Comparison of ENCODE assay signal across 9 mouse cellular contexts in the genomic region with DNA sequence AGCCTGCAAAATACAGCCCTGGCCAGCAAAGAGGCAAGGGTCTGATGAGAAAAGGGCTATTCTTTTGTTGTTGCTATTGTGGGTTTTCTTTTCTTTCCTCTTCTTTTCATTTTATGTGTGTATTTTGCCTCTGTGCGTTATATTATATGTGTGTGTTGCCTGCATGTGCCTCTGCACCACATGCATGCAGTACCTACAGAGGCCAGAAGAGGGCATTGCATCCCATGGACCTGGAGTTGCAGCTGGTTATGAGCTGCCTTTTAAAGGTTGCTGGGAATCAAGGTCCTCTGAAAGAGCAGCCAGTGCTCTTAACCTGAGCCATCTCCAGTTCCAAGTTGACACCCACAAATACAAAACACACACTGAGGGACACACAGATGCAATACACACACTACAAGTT. TPM values are rescaled to one million over a fixed set of nuclear protein-coding genes. Genes with fewer than 3 reads are reported as not detected.
DNase-seq lines count a peak whose midpoint lies in the region; ATAC-seq lines count a peak whose summit lies in the region.
"Had no signal": no experiment of that assay in that cellular context is flagged by ENCODE, and none has a peak within 500 bp of the region (broad histone marks: within the 10 kb centered on the region; RNA-seq: fewer than 3 reads in every experiment).

No protein-coding gene starts in this region.

- H3K36me3 ChIP-seq in forebrain, embryonic 11.5 days (ENCODE audit: control insufficient read depth, insufficient read depth, low read length): no peaks in the 10 kb centered on the region
- H3K36me3 ChIP-seq in forebrain, embryonic 14.5 days (ENCODE audit: control insufficient read depth, insufficient read depth, low read length): no peaks in the 10 kb centered on the region

- no peak overlapping the region for H3K9ac ChIP-seq in forebrain, embryonic 11.5 days (ENCODE audit: low read length)
- H3K9ac ChIP-seq in forebrain, embryonic 14.5 days (ENCODE audit: low read length): no peak overlapping the region

- WGBS in forebrain, embryonic 11.5 days: 95% methylated on average over 1 of the region's 1 CpGs
- 79% methylated on average over 1 of the region's 1 CpGs for WGBS in forebrain, embryonic 14.5 days

- no peaks in the 10 kb centered on the region for H3K27me3 ChIP-seq in forebrain, embryonic 11.5 days (ENCODE audit: control insufficient read depth, insufficient read depth, low read length)
- no peaks in the 10 kb centered on the region for H3K27me3 ChIP-seq in forebrain, embryonic 14.5 days (replicated peaks; ENCODE audit: control insufficient read depth, insufficient read depth, low read length)

- peak; percentile 60 for DNase-seq in forebrain, embryonic 11.5 days (ENCODE audit: low spot score)
- DNase-seq in forebrain, embryonic 14.5 days (ENCODE audit: low spot score): no peak
- peak; percentile 40 for DNase-seq in 416B (ENCODE audit: low read depth)
- DNase-seq in adrenal gland, postnatal 10 days: peak; percentile 66
- no peak for DNase-seq in layer of hippocampus, adult 9-10 months (ENCODE audit: low spot score)
- DNase-seq in left cerebral cortex, adult 9 months (ENCODE audit: low spot score in 2 of 2): no peak
- no peak for DNase-seq in urinary bladder, postnatal 25 days (ENCODE audit: low spot score)

- H3K9me3 ChIP-seq in forebrain, embryonic 11.5 days (ENCODE audit: control insufficient read depth, low read length): no peaks in the 10 kb centered on the region
- H3K9me3 ChIP-seq in forebrain, embryonic 14.5 days (replicated peaks; ENCODE audit: control insufficient read depth, low read length): no peaks in the 10 kb centered on the region

- no peak overlapping the region for H3K4me3 ChIP-seq in forebrain, embryonic 11.5 days (ENCODE audit: low read depth, low read length)
- H3K4me3 ChIP-seq in forebrain, embryonic 14.5 days (ENCODE audit: low read depth, low read length): no peak overlapping the region

- H3K4me2 ChIP-seq in forebrain, embryonic 11.5 days (ENCODE audit: low read depth, low read length, severe bottlenecking): no peak overlapping the region
- H3K4me2 ChIP-seq in forebrain, embryonic 14.5 days (ENCODE audit: low read length): no peak overlapping the region
- H3K4me2 ChIP-seq: midbrain, embryonic 11.5 days had no signal

- H3K4me1 ChIP-seq in forebrain, embryonic 11.5 days (replicated peaks; ENCODE audit: control insufficient read depth, insufficient read depth, low read length): no peaks in the 10 kb centered on the region
- no peaks in the 10 kb centered on the region for H3K4me1 ChIP-seq in forebrain, embryonic 14.5 days (ENCODE audit: control insufficient read depth, insufficient read depth, low read length)

- H3K27ac ChIP-seq in forebrain, embryonic 11.5 days (ENCODE audit: low read depth, low read length): no peak overlapping the region
- no peak overlapping the region for H3K27ac ChIP-seq in forebrain, embryonic 14.5 days (ENCODE audit: low read depth, low read length)

- ATAC-seq in forebrain, embryonic 11.5 days (replicated peaks; ENCODE audit: low FRiP score): no peak
- ATAC-seq in forebrain, embryonic 14.5 days: no peak
- ATAC-seq in megakaryocyte, adult 5-6 weeks (ENCODE audit: poor library complexity, severe bottlenecking): peak; percentile 71

RNA-seq across cellular contexts. Expression of gene Slc7a1, which starts 29.1 kb away (rescaled TPM):
- 28.1 and 32.9 TPM in 2 replicates for polyA plus RNA-seq in forebrain, embryonic 11.5 days (2014; fragmentation: Nextera tagmentation; extraction: Ambion mirVana)
- 30.0 and 44.2 TPM in 2 replicates for polyA plus RNA-seq in forebrain, embryonic 14.5 days (2014; fragmentation: Nextera tagmentation; extraction: Ambion mirVana)
- 10 to 100 TPM; 53.0 to 60.6 TPM for total RNA-seq in adrenal gland, postnatal 10 days (2021)
- 17.2 and 18.6 TPM in 2 replicates for total RNA-seq in megakaryocyte, adult 5-6 weeks (2015)
- 7.6 and 12.3 TPM in 2 replicates for total RNA-seq in megakaryocyte, adult 5-6 weeks (2017)

Comparison
In these comparisons a context has a peak if more than half of its experiments do, and no peak if none do; other contexts are left out.
1. DNase-seq: peak in forebrain, embryonic 11.5 days (single experiment), 416B (single experiment) and adrenal gland, postnatal 10 days (single experiment); none in forebrain, embryonic 14.5 days (single experiment), layer of hippocampus, adult 9-10 months (single experiment), left cerebral cortex, adult 9 months (0 of 2) and urinary bladder, postnatal 25 days (single experiment).